Mouse (Mus musculus) heart, postnatal 0 days (tissue): Measurements from ENCODE around the gene Rfxank.

Source experiments
- CTCF ChIP-seq: IDR thresholded peaks from 2 replicates; pipeline ENCODE4 v1.5.1; 2016; ENCODE audit warnings: antibody characterized with exemption, control low read depth, low read depth
- EP300 ChIP-seq: IDR thresholded peaks from 2 replicates; pipeline ENCODE4 v1.6.1; 2016; ENCODE audit warnings: antibody characterized with exemption, low read depth

GRCm38 (mm10) chr8:70111192-70111795, 27.7 kb downstream of the Rfxank start:
- TF ChIP-seq CTCF (no peak), EP300 (no peak)
